Mouse (Mus musculus) CH12.LX (cell line): ENCODE data around the gene Six1. TPM values are rescaled to one million over a fixed set of nuclear protein-coding genes. Genes with fewer than 3 reads are reported as not detected.

ENCODE experiments used
- DNase-seq: peaks from one replicate; pipeline ENCODE4 v3.0.0-alpha.2; 2013; ENCODE audit errors: extremely low read depth
- H3K27ac ChIP-seq: 2 replicates; pipeline ENCODE4 v1.5.1; 2012; ENCODE audit warnings: low read depth, mild to moderate bottlenecking, control low read depth, moderate library complexity; ENCODE audit not compliant: insufficient read depth
- H3K27me3 ChIP-seq: replicated peaks from 2 replicates; pipeline ENCODE3; 2012; ENCODE audit warnings: inconsistent platforms
- H3K36me3 ChIP-seq, 2 experiments: replicated peaks in 1 of 2; 2 replicates each; pipeline versions ENCODE3 to v1.6.1; 2012; ENCODE audit warnings: inconsistent platforms in 1 of 2, low read length in 1 of 2, mild to moderate bottlenecking in 1 of 2, mixed read lengths in 1 of 2, moderate library complexity in 1 of 2; ENCODE audit not compliant: control insufficient read depth in 1 of 2, insufficient read depth in 1 of 2
- H3K4me1 ChIP-seq, 2 experiments: 2 replicates each; pipeline ENCODE4 v1.6.1; 2012; ENCODE audit warnings: inconsistent platforms in 1 of 2, moderate library complexity in 1 of 2; ENCODE audit not compliant: insufficient read depth in 2 of 2, control insufficient read depth in 1 of 2
- H3K4me2 ChIP-seq: 2 replicates; pipeline ENCODE4 v1.6.1; 2012; ENCODE audit warnings: low read depth, mild to moderate bottlenecking, control low read depth; ENCODE audit not compliant: poor library complexity, insufficient read depth, severe bottlenecking
- H3K4me3 ChIP-seq, 3 experiments: fragments of 150-350 bp in 1 of 3; sonication (generic) in 1 of 3; replicated peaks in 1 of 3; 2 replicates each; pipeline versions ENCODE3 to v1.5.1; 2011 to 2012; ENCODE audit warnings: low read depth in 2 of 3, low read length in 2 of 3, mild to moderate bottlenecking in 2 of 3, moderate library complexity in 2 of 3, control low read depth in 1 of 3, improper control_type of control experiment in 1 of 3, inconsistent platforms in 1 of 3, mixed read lengths in 1 of 3; ENCODE audit not compliant: poor library complexity in 1 of 3
- H3K79me2 ChIP-seq: replicated peaks from 2 replicates; pipeline ENCODE4 v1.6.1; 2012; ENCODE audit warnings: mild to moderate bottlenecking, moderate library complexity; ENCODE audit not compliant: control insufficient read depth, poor library complexity, insufficient read depth, severe bottlenecking; ENCODE audit errors: extremely low read depth
- H3K9ac ChIP-seq: 2 replicates; pipeline ENCODE4 v1.6.1; 2012; ENCODE audit warnings: low read depth, mild to moderate bottlenecking, control low read depth, moderate library complexity; ENCODE audit not compliant: insufficient read depth
- H3K9me3 ChIP-seq: replicated peaks from 2 replicates; pipeline ENCODE3; 2012; ENCODE audit warnings: low read length, inconsistent platforms, mixed read lengths
- BHLHE40 ChIP-seq: IDR thresholded peaks from 2 replicates; pipeline ENCODE4 v1.6.1; 2011; ENCODE audit warnings: mild to moderate bottlenecking, low read depth, low read length, improper control_type of control experiment
- CHD1 ChIP-seq: IDR thresholded peaks from 2 replicates; pipeline ENCODE4 v1.6.1; 2012; ENCODE audit warnings: low read depth, low read length, improper control_type of control experiment, inconsistent platforms
- CHD2 ChIP-seq: IDR thresholded peaks from 2 replicates; pipeline ENCODE4 v1.6.1; 2011; ENCODE audit warnings: low read length, improper control_type of control experiment
- CTCF ChIP-seq, 2 experiments: IDR thresholded peaks in 1 of 2; conservative IDR thresholded peaks in 1 of 2; 2 replicates each; pipeline ENCODE4 v1.5.1; 2011 to 2012; ENCODE audit warnings: low read depth in 2 of 2, low read length in 2 of 2, improper control_type of control experiment in 1 of 2, inconsistent platforms in 1 of 2, mild to moderate bottlenecking in 1 of 2, moderate library complexity in 1 of 2
- E2F4 ChIP-seq: IDR thresholded peaks from 2 replicates; pipeline ENCODE4 v1.6.1; 2011; ENCODE audit warnings: low read depth, low read length, improper control_type of control experiment; ENCODE audit not compliant: insufficient replicate concordance
- ELF1 ChIP-seq: IDR thresholded peaks from 2 replicates; pipeline ENCODE4 v1.6.1; 2014; ENCODE audit warnings: low read depth, mild to moderate bottlenecking, inconsistent platforms, low read length, improper control_type of control experiment
- EP300 ChIP-seq: IDR thresholded peaks from 2 replicates; pipeline ENCODE4 v1.6.1; 2011; ENCODE audit warnings: low read length, improper control_type of control experiment
- ETS1 ChIP-seq: conservative IDR thresholded peaks from 2 replicates; pipeline ENCODE4 v1.6.1; 2012; ENCODE audit warnings: low read depth, mild to moderate bottlenecking, inconsistent platforms, low read length, improper control_type of control experiment, moderate library complexity
- GABPA ChIP-seq: IDR thresholded peaks from 2 replicates; pipeline ENCODE4 v1.6.1; 2012; ENCODE audit warnings: low read depth, low read length, improper control_type of control experiment, inconsistent platforms; ENCODE audit not compliant: insufficient replicate concordance
- HCFC1 ChIP-seq: IDR thresholded peaks from 2 replicates; pipeline ENCODE4 v1.6.1; 2012; ENCODE audit warnings: low read depth, mild to moderate bottlenecking, inconsistent platforms, low read length, improper control_type of control experiment
- IRF4 ChIP-seq: IDR thresholded peaks from 2 replicates; pipeline ENCODE4 v1.6.1; 2014; ENCODE audit warnings: low read depth, mild to moderate bottlenecking, inconsistent platforms, low read length, improper control_type of control experiment
- JUN ChIP-seq: IDR thresholded peaks from 2 replicates; pipeline ENCODE4 v1.6.1; 2011; ENCODE audit warnings: low read depth, mild to moderate bottlenecking, low read length, improper control_type of control experiment, moderate library complexity; ENCODE audit not compliant: insufficient read depth
- JUND ChIP-seq: conservative IDR thresholded peaks from 2 replicates; pipeline ENCODE4 v1.6.1; 2011; ENCODE audit warnings: low read depth, low read length, improper control_type of control experiment
- KAT2A ChIP-seq: IDR thresholded peaks from 2 replicates; pipeline ENCODE4 v1.6.1; 2012; ENCODE audit warnings: low read length, improper control_type of control experiment, inconsistent platforms; ENCODE audit not compliant: insufficient replicate concordance
- MAFK ChIP-seq: IDR thresholded peaks from 2 replicates; pipeline ENCODE4 v1.6.1; 2011; ENCODE audit warnings: low read length, improper control_type of control experiment; ENCODE audit not compliant: insufficient replicate concordance
- MAX ChIP-seq: IDR thresholded peaks from 2 replicates; pipeline ENCODE4 v1.6.1; 2011; ENCODE audit warnings: low read length, improper control_type of control experiment
- MAZ ChIP-seq: IDR thresholded peaks from 2 replicates; pipeline ENCODE4 v1.6.1; 2012; ENCODE audit warnings: low read depth, mild to moderate bottlenecking, inconsistent platforms, low read length, improper control_type of control experiment, moderate library complexity
- MEF2A ChIP-seq: IDR thresholded peaks from 2 replicates; pipeline ENCODE4 v1.6.1; 2014; ENCODE audit warnings: low read depth, mild to moderate bottlenecking, inconsistent platforms, low read length, improper control_type of control experiment, borderline replicate concordance
- MXI1 ChIP-seq: IDR thresholded peaks from 2 replicates; pipeline ENCODE4 v1.6.1; 2011; ENCODE audit warnings: mild to moderate bottlenecking, low read depth, low read length, improper control_type of control experiment
- MYC ChIP-seq: IDR thresholded peaks from 2 replicates; pipeline ENCODE4 v1.6.1; 2011; ENCODE audit warnings: low read depth, mild to moderate bottlenecking, improper control_type of control experiment, low read length
- NELFE ChIP-seq: IDR thresholded peaks from 2 replicates; pipeline ENCODE4 v1.6.1; 2011; ENCODE audit warnings: low read depth, low read length, improper control_type of control experiment
- NRF1 ChIP-seq: IDR thresholded peaks from 2 replicates; pipeline ENCODE4 v1.6.1; 2014; ENCODE audit warnings: low read depth, mild to moderate bottlenecking, inconsistent platforms, low read length, improper control_type of control experiment, moderate library complexity
- PAX5 ChIP-seq: IDR thresholded peaks from 2 replicates; pipeline ENCODE4 v1.6.1; 2012; ENCODE audit warnings: low read length, inconsistent platforms, mixed read lengths
- POLR2A ChIP-seq: IDR thresholded peaks from 2 replicates; pipeline ENCODE4 v1.6.1; 2011; ENCODE audit warnings: low read depth, mild to moderate bottlenecking, improper control_type of control experiment, low read length
- POLR2AphosphoS2 ChIP-seq: IDR thresholded peaks from 2 replicates; pipeline ENCODE4 v1.6.1; 2011; ENCODE audit warnings: low read depth, low read length, improper control_type of control experiment
- RAD21 ChIP-seq: IDR thresholded peaks from 2 replicates; pipeline ENCODE4 v1.6.1; 2011; ENCODE audit warnings: low read depth, mild to moderate bottlenecking, low read length, improper control_type of control experiment, moderate library complexity
- RCOR1 ChIP-seq: conservative IDR thresholded peaks from 2 replicates; pipeline ENCODE4 v1.6.1; 2012; ENCODE audit warnings: low read depth, mild to moderate bottlenecking, inconsistent platforms, low read length, improper control_type of control experiment
- SIN3A ChIP-seq: IDR thresholded peaks from 2 replicates; pipeline ENCODE4 v1.6.1; 2012; ENCODE audit warnings: low read length, improper control_type of control experiment, inconsistent platforms
- SMC3 ChIP-seq: IDR thresholded peaks from 2 replicates; pipeline ENCODE4 v1.6.1; 2011; ENCODE audit warnings: low read depth, low read length, improper control_type of control experiment
- TBP ChIP-seq: conservative IDR thresholded peaks from 2 replicates; pipeline ENCODE4 v1.6.1; 2011; ENCODE audit warnings: low read depth, low read length, improper control_type of control experiment
- TCF12 ChIP-seq: IDR thresholded peaks from 2 replicates; pipeline ENCODE4 v1.6.1; 2014; ENCODE audit warnings: low read depth, mild to moderate bottlenecking, inconsistent platforms, low read length, improper control_type of control experiment
- UBTF ChIP-seq: IDR thresholded peaks from 2 replicates; pipeline ENCODE4 v1.6.1; 2012; ENCODE audit warnings: low read depth, mild to moderate bottlenecking, inconsistent platforms, low read length, improper control_type of control experiment, moderate library complexity
- USF1 ChIP-seq: IDR thresholded peaks from 2 replicates; pipeline ENCODE4 v1.6.1; 2014; ENCODE audit warnings: low read depth, mild to moderate bottlenecking, inconsistent platforms, low read length, improper control_type of control experiment
- USF2 ChIP-seq: conservative IDR thresholded peaks from 2 replicates; pipeline ENCODE4 v1.6.1; 2011; ENCODE audit warnings: low read depth, low read length, improper control_type of control experiment
- ZC3H11A ChIP-seq: IDR thresholded peaks from 2 replicates; pipeline ENCODE4 v1.6.1; 2012; ENCODE audit warnings: low read depth, mild to moderate bottlenecking, inconsistent platforms, low read length, improper control_type of control experiment
- ZKSCAN1 ChIP-seq: IDR thresholded peaks from 2 replicates; pipeline ENCODE4 v1.6.1; 2012; ENCODE audit warnings: low read depth, inconsistent platforms, low read length, improper control_type of control experiment, borderline replicate concordance
- ZMIZ1 ChIP-seq: IDR thresholded peaks from 2 replicates; pipeline ENCODE4 v1.6.1; 2012; ENCODE audit warnings: low read depth, mild to moderate bottlenecking, inconsistent platforms, low read length, improper control_type of control experiment
- ZNF384 ChIP-seq: IDR thresholded peaks from 2 replicates; pipeline ENCODE4 v1.6.1; 2012; ENCODE audit warnings: low read depth, low read length, improper control_type of control experiment, inconsistent platforms
- dilution Hi-C: fragments of 300-500 bp; cut with MboI; formaldehyde crosslinking; loops from 2 replicates; pipeline ENCODE4 v1.14.3; 2020; ENCODE audit warnings: low sequenced_read_pairs; ENCODE audit not compliant: extremely low pct_unique_long_range_greater_than_20kb, extremely low pct_ligation_motif_present
- in situ Hi-C: fragments of 300-500 bp; cut with MboI; formaldehyde crosslinking; loops from 3 replicates; pipeline ENCODE4 v1.14.3; 2019; ENCODE audit warnings: low sequenced_read_pairs, low pct_ligation_motif_present, low pct_unique_long_range_greater_than_20kb, mixed read lengths
- polyA plus RNA-seq: library from polyadenylated mRNA; unstranded; fragments of >175 nt; gene quantifications from 2 replicates; pipeline ENCODE4 v1.2.1, GENCODE M21; 2012; ENCODE audit warnings: low read depth; ENCODE audit not compliant: insufficient read length
- total RNA-seq, 2 experiments: library from RNA; depleted of rRNA; stranded (reverse); fragments of 300-350 nt in 1 of 2; fragments of >200 nt in 1 of 2; gene quantifications; 2 replicates each; pipeline ENCODE4 v1.2.3; 2012 to 2014

The Six1 gene
- total RNA-seq (2012; rRNA removed) = 8.1 and 9.5 TPM in 2 replicates
- 7.6 and 7.9 TPM in 2 replicates for total RNA-seq (2014; rRNA removed)
- 16.1 and 16.5 TPM in 2 replicates for polyA plus RNA-seq

GRCm38 (mm10) chr12:73053668-73054241 lies at the start of gene Six1:
Six1 (minus strand) TSS chr12:73053887.
- in situ Hi-C loops = no loop called here
- Histone ChIP-seq H3K36me3 (no peaks in the 10 kb centered on the region), H3K27ac (no peak within 1 kb of the TSS), H3K4me1 (peaks cover 0 to 12% of the 10 kb centered on the region in 2 experiments; a peak in 2 of 4 replicates), H3K79me2 (no peaks in the 10 kb centered on the region), H3K4me3 (peak within 1 kb of the TSS; percentile 54 to 77 (median 65)), H3K27me3 (peaks cover 33% of the 10 kb centered on the region), H3K4me2 (peak within 1 kb of the TSS; percentile 70), H3K9me3 (no peaks in the 10 kb centered on the region), H3K9ac (peak within 1 kb of the TSS; percentile 79)
- TF ChIP-seq GABPA = no peak
- TF ChIP-seq UBTF = peak; percentile 83
- TF ChIP-seq MXI1 = no peak
- TF ChIP-seq IRF4 = peak; percentile 88
- peak in 1 of 2 experiments; percentile 72; a peak in 2 of 4 replicates for TF ChIP-seq CTCF (conservative IDR thresholded peaks at IDR 0.05 in 1 of 2, IDR thresholded peaks at IDR 0.05 in 1 of 2; ENCODE audit: low read depth in 2 of 2, low read length in 2 of 2)
- TF ChIP-seq NELFE = peak; percentile 46
- TF ChIP-seq CHD2 = 0 out of 2 replicates have a peak, but pooled peaks have one; percentile 6
- TF ChIP-seq POLR2A = peak; percentile 73
- peak; percentile 50 for TF ChIP-seq SMC3
- TF ChIP-seq MAFK = no peak
- no peak for TF ChIP-seq ZNF384
- TF ChIP-seq HCFC1 = peak; percentile 56
- no peak for TF ChIP-seq BHLHE40
- no peak for TF ChIP-seq CHD1
- no peak for TF ChIP-seq ZMIZ1
- TF ChIP-seq NRF1 = no peak
- no peak for TF ChIP-seq USF2
- TF ChIP-seq JUND = no peak
- no peak for TF ChIP-seq USF1
- TF ChIP-seq ELF1 = peak; percentile 66; the same call in 1 of the 2 replicates
- peak; percentile 62 for TF ChIP-seq RAD21
- TF ChIP-seq RCOR1 = no peak
- no peak for TF ChIP-seq EP300
- TF ChIP-seq E2F4 = peak; percentile 48; the same call in 1 of the 2 replicates
- TF ChIP-seq MEF2A = peak; percentile 68
- TF ChIP-seq ETS1 = no peak
- no peak for TF ChIP-seq MAX
- no peak for TF ChIP-seq POLR2AphosphoS2
- no peak for TF ChIP-seq KAT2A
- TF ChIP-seq ZKSCAN1 = no peak
- no peak for TF ChIP-seq PAX5
- no peak for TF ChIP-seq ZC3H11A
- TF ChIP-seq MAZ = peak; percentile 96
- no peak for TF ChIP-seq TBP
- TF ChIP-seq TCF12 = peak; percentile 69; the same call in 1 of the 2 replicates
- TF ChIP-seq MYC = no peak
- no peak for TF ChIP-seq JUN
- no peak for TF ChIP-seq SIN3A
- dilution Hi-C loops = no loop called here
- DNase-seq = peak; percentile 72
